Mouse (Mus musculus) heart, embryonic 13.5 days (tissue): ENCODE measurements around the gene Sept8. TPM values are rescaled to one million over a fixed set of nuclear protein-coding genes. Genes with fewer than 3 reads are reported as not detected.
A peak's percentile ranks its signal among the peaks of the same experiment; 100 is the strongest.
"Not testable (repeated sequence)": the region's sequence is repeated elsewhere in the genome, so short reads cannot be mapped to it uniquely, and the experiment has no call there.

ENCODE experiments used
- ATAC-seq: fragments of 200-750 bp; cut with Nextera tagmentation; 2 replicates; pipeline ENCODE4 v1.8.0; 2017; ENCODE audit warnings: moderate TSS enrichment; ENCODE audit not compliant: insufficient number of reproducible peaks, low FRiP score, low TSS enrichment; ENCODE audit errors: extremely low read depth
- H3K27ac ChIP-seq: fragments of 300-500 bp; sonication (generic); replicated peaks from 2 replicates; pipeline ENCODE4 v1.5.1; 2015; ENCODE audit warnings: moderate library complexity, mild to moderate bottlenecking, inconsistent platforms
- H3K27me3 ChIP-seq: fragments of 300-500 bp; sonication (generic); replicated peaks from 2 replicates; pipeline ENCODE4 v1.6.1; 2015; ENCODE audit warnings: mild to moderate bottlenecking, inconsistent platforms
- H3K36me3 ChIP-seq: fragments of 300-500 bp; sonication (generic); 2 replicates; pipeline ENCODE4 v1.6.1; 2015; ENCODE audit warnings: mild to moderate bottlenecking, inconsistent platforms
- H3K4me1 ChIP-seq: fragments of 300-500 bp; sonication (generic); 2 replicates; pipeline ENCODE4 v1.6.1; 2015; ENCODE audit warnings: inconsistent platforms
- H3K4me2 ChIP-seq: fragments of 300-500 bp; sonication (generic); 2 replicates; pipeline ENCODE4 v1.6.1; 2015; ENCODE audit warnings: inconsistent platforms, mild to moderate bottlenecking, moderate library complexity
- H3K4me3 ChIP-seq: fragments of 300-500 bp; sonication (generic); 2 replicates; pipeline ENCODE4 v1.5.1; 2015; ENCODE audit warnings: moderate library complexity, mild to moderate bottlenecking, inconsistent platforms
- H3K9ac ChIP-seq: fragments of 300-500 bp; sonication (generic); 2 replicates; pipeline ENCODE4 v1.6.1; 2015; ENCODE audit warnings: inconsistent platforms, mild to moderate bottlenecking, moderate library complexity
- H3K9me3 ChIP-seq: fragments of 300-500 bp; sonication (generic); 2 replicates; pipeline ENCODE4 v1.6.1; 2016; ENCODE audit warnings: inconsistent platforms
- WGBS: fragments of 180-500 bp; shearing (Covaris S2); methylation state at CpG from one replicate; pipeline ENCODE4 v1.1.7; 2015; ENCODE audit warnings: mixed read lengths; 5-methylcytosine and 5-hydroxymethylcytosine counted together
- polyA plus RNA-seq: library from polyadenylated mRNA; unstranded; fragments of >200 nt; fragmentation: Nextera tagmentation; extraction: Ambion mirVana; gene quantifications from 2 replicates; pipeline ENCODE4 v1.2.1, GENCODE M21; 2015

The Sept8 gene
- polyA plus RNA-seq, 1 experiment from 2014 or later, result 18.3 TPM

DNA sequence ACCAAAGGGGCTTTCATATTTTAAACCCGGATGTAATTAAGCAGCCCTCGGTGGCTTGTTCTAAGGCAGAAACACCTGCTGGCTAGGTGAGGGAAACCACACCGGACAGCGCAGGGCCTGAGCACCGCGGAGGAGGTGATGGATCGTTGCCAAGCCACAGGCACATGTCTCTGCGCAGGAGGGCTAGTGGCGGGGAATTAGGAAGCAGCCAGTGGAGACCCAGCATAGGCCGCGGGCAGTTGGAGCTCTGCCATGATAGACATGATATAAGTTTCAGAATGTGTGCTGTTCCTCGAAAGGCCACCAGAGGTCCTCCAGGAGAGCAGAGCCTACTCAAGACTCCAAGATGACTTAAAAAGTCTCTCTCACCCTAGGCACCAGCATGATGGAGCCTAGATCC lies 32.7 kb downstream of the Sept8 start:
- Histone ChIP-seq H3K9me3 (no peaks in the 10 kb centered on the region), H3K36me3 (no peaks in the 10 kb centered on the region), H3K4me2 (no peak overlapping the region), H3K9ac (no peak overlapping the region), H3K27ac (no peak overlapping the region), H3K4me1 (peaks cover 11% of the 10 kb centered on the region), H3K4me3 (no peak overlapping the region), H3K27me3 (no peaks in the 10 kb centered on the region)
- 62% methylated on average over 12 of the region's 12 CpGs for WGBS
- no peak for ATAC-seq

DNA sequence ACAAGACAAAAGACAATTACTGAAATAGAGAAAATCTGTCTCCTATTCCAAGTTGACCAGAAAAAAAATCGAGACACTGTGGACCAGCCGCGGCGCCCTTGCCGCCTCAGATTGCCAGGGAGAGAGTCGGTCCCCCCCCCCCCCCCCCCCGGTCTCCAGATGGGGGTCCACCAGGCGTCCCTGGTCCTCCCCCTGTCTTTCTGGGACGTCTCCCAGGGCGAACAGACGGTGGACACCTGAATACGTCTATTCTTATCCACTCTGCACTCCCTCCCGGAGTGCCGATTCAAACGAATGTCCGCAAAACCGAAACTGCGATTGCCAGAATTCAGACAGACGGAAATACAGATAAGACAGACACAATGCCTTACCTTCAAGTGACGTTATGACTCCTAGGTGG lies 37.5 kb downstream of the Sept8 start:
- H3K27ac ChIP-seq, H3K27me3 ChIP-seq, H3K9ac ChIP-seq, H3K4me2 ChIP-seq, H3K9me3 ChIP-seq, H3K4me3 ChIP-seq, ATAC-seq, H3K36me3 ChIP-seq, H3K4me1 ChIP-seq: not testable (repeated sequence)
- 78% methylated on average over 15 of the region's 20 CpGs for WGBS

DNA sequence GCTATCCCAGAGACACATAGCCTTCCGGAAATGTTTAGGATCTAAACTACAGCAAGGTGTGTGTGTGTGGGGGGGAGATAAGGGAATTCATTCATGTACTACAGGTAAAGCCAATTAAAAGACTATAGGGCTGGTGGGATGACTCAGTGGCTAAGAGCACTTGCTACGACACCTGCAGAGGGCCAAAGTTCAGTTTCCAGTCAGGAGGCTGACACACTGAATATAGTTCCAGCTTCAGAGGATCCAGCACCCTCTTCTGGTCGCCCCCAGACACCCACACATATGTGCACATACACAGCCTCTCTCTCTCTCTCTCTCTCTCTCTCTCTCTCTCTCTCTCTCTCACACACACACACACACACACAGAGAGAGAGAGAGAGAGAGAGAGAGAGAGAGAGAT lies 38.9 kb downstream of the Sept8 start:
- not testable (repeated sequence) for H3K4me3 ChIP-seq, H3K4me2 ChIP-seq, ATAC-seq, H3K27ac ChIP-seq, H3K4me1 ChIP-seq, H3K27me3 ChIP-seq, H3K9ac ChIP-seq, H3K9me3 ChIP-seq, H3K36me3 ChIP-seq
- WGBS, result 89% methylated on average over 2 of the region's 3 CpGs

- H3K9me3 ChIP-seq, H3K9ac ChIP-seq, H3K27ac ChIP-seq, ATAC-seq, H3K4me3 ChIP-seq, H3K4me1 ChIP-seq, H3K36me3 ChIP-seq, H3K4me2 ChIP-seq, H3K27me3 ChIP-seq: not testable (repeated sequence)
- 75% methylated on average over 1 of the region's 3 CpGs for WGBS
Observed at GRCm38 (mm10) chr11:53559980-53560379, 40.9 kb downstream of the Sept8 start.

- no peak for ATAC-seq
- Histone ChIP-seq H3K4me3 (no peak overlapping the region), H3K4me1 (peaks cover 4% of the 10 kb centered on the region; the same call in 1 of the 2 replicates), H3K36me3 (no peaks in the 10 kb centered on the region), H3K9ac (no peak overlapping the region), H3K27me3 (no peaks in the 10 kb centered on the region), H3K9me3 (no peaks in the 10 kb centered on the region; the same call in 1 of the 2 replicates), H3K4me2 (no peak overlapping the region), H3K27ac (no peak overlapping the region)
- WGBS, result 53% methylated on average over 2 of the region's 2 CpGs
Observed at GRCm38 (mm10) chr11:53561986-53562385, 42.9 kb downstream of the Sept8 start.

- Histone ChIP-seq H3K4me3 (peak overlapping the region; percentile 71), H3K9me3 (no peaks in the 10 kb centered on the region; the same call in 1 of the 2 replicates), H3K27me3 (no peaks in the 10 kb centered on the region), H3K36me3 (peaks cover 11% of the 10 kb centered on the region), H3K9ac (peak overlapping the region; percentile 9; the same call in 1 of the 2 replicates), H3K27ac (no peak overlapping the region), H3K4me2 (peak overlapping the region; percentile 84), H3K4me1 (peaks cover 13% of the 10 kb centered on the region)
- no peak for ATAC-seq
- 86% methylated on average over 4 of the region's 4 CpGs for WGBS
Observed at GRCm38 (mm10) chr11:53566646-53567045, 47.6 kb downstream of the Sept8 start.

DNA sequence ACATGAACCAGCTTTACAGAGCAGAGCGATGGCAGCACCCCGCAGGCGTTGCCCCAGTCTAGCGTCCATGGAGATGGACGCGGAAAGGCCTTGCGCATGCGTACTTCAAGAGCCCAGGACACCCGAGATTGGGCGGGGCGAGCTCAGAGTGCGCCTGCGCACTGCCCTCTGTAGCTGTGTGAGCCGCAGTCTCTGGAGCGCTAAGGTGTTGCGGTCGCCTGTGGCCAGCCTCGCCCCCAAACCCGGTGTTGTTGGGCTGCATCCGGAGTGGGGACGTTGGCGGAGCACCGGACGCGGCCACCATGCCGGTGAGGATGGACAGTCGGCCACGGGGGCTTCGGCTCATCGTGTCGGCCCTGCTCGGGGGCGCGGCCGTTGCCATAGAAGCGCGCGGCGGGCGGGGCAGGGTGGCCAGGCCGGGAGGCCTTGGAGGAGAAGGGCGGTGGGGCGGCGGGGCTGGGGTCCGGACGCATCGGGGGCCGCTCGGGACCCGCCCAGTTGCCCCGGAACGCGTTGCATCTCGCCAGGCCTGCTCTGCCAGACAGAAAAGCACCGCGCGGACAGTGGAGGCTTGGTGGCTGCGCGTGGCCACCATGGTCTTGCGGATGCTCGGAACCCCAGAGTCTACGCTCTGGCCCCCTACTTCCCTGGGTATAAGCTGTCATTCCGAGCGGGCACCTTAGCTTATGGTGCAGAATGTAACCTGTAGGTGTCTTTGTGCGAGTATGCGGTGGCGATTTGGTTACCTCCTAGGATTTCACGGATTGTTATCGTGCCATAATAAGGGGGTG lies 48.4 kb downstream of the Sept8 start, which contains the start of gene Kif3a:
TSS of gene Kif3a (plus strand) at position 156 of the 791 bp plus-strand sequence.
- peak; percentile 89 for ATAC-seq
- Histone ChIP-seq H3K9me3 (no peaks in the 10 kb centered on the region; the same call in 1 of the 2 replicates), H3K4me1 (peaks cover 13% of the 10 kb centered on the region), H3K9ac (peak within 1 kb of the TSS; percentile 88), H3K27ac (peak within 1 kb of the TSS; percentile 8; the same call in 1 of the 2 replicates), H3K4me3 (peak within 1 kb of the TSS; percentile 71), H3K36me3 (peaks cover 16% of the 10 kb centered on the region), H3K27me3 (no peaks in the 10 kb centered on the region), H3K4me2 (peak within 1 kb of the TSS; percentile 84)
- WGBS, result under 1% methylated on average over 69 of the region's 69 CpGs

- H3K27me3 ChIP-seq, result no peaks in the 10 kb centered on the region
- no peak for ATAC-seq
- WGBS, result 98% methylated on average over 3 of the region's 3 CpGs
- H3K4me2 ChIP-seq, result no peak overlapping the region
- no peak overlapping the region for H3K9ac ChIP-seq
- H3K9me3 ChIP-seq, result no peaks in the 10 kb centered on the region
- peaks cover 63% of the 10 kb centered on the region for H3K36me3 ChIP-seq
- H3K27ac ChIP-seq, result no peak overlapping the region
- 0 out of 2 replicates have a peak, but pooled peaks cover 4% of the 10 kb centered on the region for H3K4me1 ChIP-seq
- H3K4me3 ChIP-seq, result no peak overlapping the region
Observed at GRCm38 (mm10) chr11:53580562-53580961, 61.5 kb downstream of the Sept8 start.

DNA sequence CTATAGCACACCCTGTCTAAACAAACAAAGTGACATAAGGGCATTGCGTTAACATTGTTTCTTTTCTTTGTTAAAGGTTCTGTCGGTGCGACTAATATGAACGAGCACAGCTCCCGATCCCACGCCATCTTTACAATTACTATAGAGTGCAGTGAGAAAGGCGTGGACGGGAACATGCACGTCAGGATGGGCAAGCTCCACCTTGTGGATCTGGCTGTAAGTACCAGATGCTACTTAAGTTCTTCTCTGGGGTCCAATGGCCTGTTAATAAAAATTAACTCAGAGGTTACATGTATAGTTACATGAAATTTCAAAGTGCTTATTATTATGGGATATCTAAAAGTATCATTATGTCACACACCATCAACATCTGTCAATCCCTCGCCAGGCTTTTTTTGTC lies 64.1 kb downstream of the Sept8 start:
- Histone ChIP-seq H3K36me3 (peaks cover 77% of the 10 kb centered on the region), H3K4me3 (no peak overlapping the region), H3K4me1 (0 out of 2 replicates have a peak, but pooled peaks cover 6% of the 10 kb centered on the region), H3K9me3 (no peaks in the 10 kb centered on the region), H3K27me3 (no peaks in the 10 kb centered on the region), H3K27ac (no peak overlapping the region), H3K4me2 (no peak overlapping the region), H3K9ac (no peak overlapping the region)
- WGBS, result 78% methylated on average over 10 of the region's 10 CpGs
- no peak for ATAC-seq

DNA sequence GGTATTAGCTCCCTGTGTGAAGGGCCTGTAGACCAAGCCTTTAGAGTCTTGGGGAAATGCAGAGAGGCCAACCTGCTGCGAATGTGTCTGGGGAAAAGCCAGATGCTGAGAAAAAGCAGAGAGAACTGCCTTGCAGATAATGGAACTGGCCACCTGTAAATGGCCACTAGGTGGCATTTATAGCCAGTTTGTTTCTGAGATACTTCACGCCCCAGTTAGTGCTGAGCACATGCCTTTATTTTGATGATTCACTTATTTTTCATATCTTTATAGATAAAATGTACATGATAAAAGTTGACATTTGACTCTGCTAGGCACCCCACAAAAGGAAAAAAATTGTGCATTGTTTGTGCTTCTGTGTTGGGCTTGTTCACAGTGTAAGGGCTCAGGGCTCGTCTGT lies 65.8 kb downstream of the Sept8 start:
- no peak for ATAC-seq
- 52% methylated on average over 3 of the region's 3 CpGs for WGBS
- Histone ChIP-seq H3K4me3 (no peak overlapping the region), H3K36me3 (peaks cover 77% of the 10 kb centered on the region), H3K4me2 (no peak overlapping the region), H3K27ac (no peak overlapping the region), H3K9ac (no peak overlapping the region), H3K9me3 (no peaks in the 10 kb centered on the region), H3K4me1 (0 out of 2 replicates have a peak, but pooled peaks cover 6% of the 10 kb centered on the region), H3K27me3 (no peaks in the 10 kb centered on the region)

DNA sequence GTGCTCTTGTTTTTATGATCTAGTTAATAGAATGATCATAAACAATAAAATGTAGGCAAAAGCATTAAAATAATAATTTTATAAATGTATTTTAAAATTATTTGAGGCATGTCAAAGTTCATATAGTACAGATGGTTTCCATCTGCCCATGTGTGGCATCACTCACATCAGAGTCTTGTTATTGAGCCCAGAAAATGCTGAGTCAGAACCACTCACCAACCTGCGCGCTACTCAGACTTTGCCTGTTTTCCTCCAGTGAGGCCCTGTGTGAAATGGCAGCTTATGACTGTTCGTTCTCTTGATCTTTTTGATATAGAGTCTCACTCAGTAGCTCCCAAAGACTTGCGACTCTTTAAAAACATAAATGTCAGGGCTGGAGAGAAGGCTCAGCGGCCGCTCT lies 66.5 kb downstream of the Sept8 start:
- no peaks in the 10 kb centered on the region for H3K27me3 ChIP-seq
- no peak overlapping the region for H3K4me3 ChIP-seq
- peaks cover 72% of the 10 kb centered on the region for H3K36me3 ChIP-seq
- no peak overlapping the region for H3K9ac ChIP-seq
- H3K4me1 ChIP-seq, result 0 out of 2 replicates have a peak, but pooled peaks cover 6% of the 10 kb centered on the region
- no peaks in the 10 kb centered on the region for H3K9me3 ChIP-seq
- no peak overlapping the region for H3K27ac ChIP-seq
- no peak overlapping the region for H3K4me2 ChIP-seq
- WGBS, result 66% methylated on average over 6 of the region's 6 CpGs
- no peak for ATAC-seq

- no peaks in the 10 kb centered on the region for H3K27me3 ChIP-seq
- H3K9ac ChIP-seq, result no peak overlapping the region
- no peaks in the 10 kb centered on the region for H3K9me3 ChIP-seq
- H3K4me1 ChIP-seq, result 0 out of 2 replicates have a peak, but pooled peaks cover 6% of the 10 kb centered on the region
- H3K4me2 ChIP-seq, result no peak overlapping the region
- no peak for ATAC-seq
- H3K27ac ChIP-seq, result no peak overlapping the region
- WGBS, result 77% methylated on average over 8 of the region's 8 CpGs
- no peak overlapping the region for H3K4me3 ChIP-seq
- H3K36me3 ChIP-seq, result peaks cover 74% of the 10 kb centered on the region
Observed at GRCm38 (mm10) chr11:53588279-53588678, 69.2 kb downstream of the Sept8 start.
